Mouse (Mus musculus): ENCODE results near the gene Gm20604. TPM values are rescaled to one million over a fixed set of nuclear protein-coding genes. Genes with fewer than 3 reads are reported as not detected.
A peak's percentile ranks its signal among the peaks of the same experiment; 100 is the strongest.

Gm20604 gene
- polyA plus RNA-seq, 1 experiment from 2014 or later = 6.3 TPM

- peaks cover 54% of the 10 kb centered on the region for H3K4me1 ChIP-seq (ENCODE audit: control insufficient read depth, low read depth, low read length)
Observed at GRCm38 (mm10) chr12:102699156-102699555, 59.3 kb downstream of the Gm20604 start.

GRCm38 (mm10) chr12:102698089-102698684 is 60.3 kb downstream of the Gm20604 start:
- 28% methylated on average over 1 of the region's 1 CpGs for WGBS (ENCODE audit: insufficient replicate concordance)
- Histone ChIP-seq H3K36me3 (ENCODE audit: control insufficient read depth, insufficient read depth) (no peaks in the 10 kb centered on the region), H3K4me2 (ENCODE audit: low read depth, low read length) (no peak overlapping the region), H3K4me1 (ENCODE audit: control insufficient read depth, low read depth, low read length) (peaks cover 44% of the 10 kb centered on the region), H3K9ac (ENCODE audit: low read depth, low read length) (no peak overlapping the region), H3K9me3 (replicated peaks; ENCODE audit: control insufficient read depth, low read length) (no peaks in the 10 kb centered on the region), H3K27ac (ENCODE audit: low read length) (no peak overlapping the region), H3K4me3 (ENCODE audit: low read depth, low read length) (no peak overlapping the region), H3K27me3 (ENCODE audit: control insufficient read depth, insufficient read depth, low read depth, low read length) (no peaks in the 10 kb centered on the region)
- ATAC-seq (ENCODE audit: low read depth) = peak; percentile 47; the same call in 1 of the 2 replicates

More at GRCm38 (mm10) chr12:102699156-102699555, 59.3 kb downstream of the Gm20604 start:
- no peak for ATAC-seq (ENCODE audit: low read depth)
- 55% methylated on average over 1 of the region's 1 CpGs for WGBS (ENCODE audit: insufficient replicate concordance)
- no peak overlapping the region for H3K4me3 ChIP-seq (ENCODE audit: low read depth, low read length)
- no peak overlapping the region for H3K9ac ChIP-seq (ENCODE audit: low read depth, low read length)
- no peak overlapping the region for H3K4me2 ChIP-seq (ENCODE audit: low read depth, low read length)
- H3K9me3 ChIP-seq (replicated peaks; ENCODE audit: control insufficient read depth, low read length) = no peaks in the 10 kb centered on the region
- H3K27me3 ChIP-seq (ENCODE audit: control insufficient read depth, insufficient read depth, low read depth, low read length) = no peaks in the 10 kb centered on the region
- no peak overlapping the region for H3K27ac ChIP-seq (ENCODE audit: low read length)
- no peaks in the 10 kb centered on the region for H3K36me3 ChIP-seq (ENCODE audit: control insufficient read depth, insufficient read depth)

GRCm38 (mm10) chr12:102697381-102697780 is 61.1 kb downstream of the Gm20604 start:
- no peak for ATAC-seq (ENCODE audit: low read depth)

GRCm38 (mm10) chr12:102696635-102697354 is 61.7 kb downstream of the Gm20604 start:
- H3K9me3 ChIP-seq (replicated peaks; ENCODE audit: control insufficient read depth, low read length) = no peaks in the 10 kb centered on the region
- H3K27ac ChIP-seq (ENCODE audit: low read length) = no peak overlapping the region
- 73% methylated on average over 14 of the region's 14 CpGs for WGBS (ENCODE audit: insufficient replicate concordance)
- no peaks in the 10 kb centered on the region for H3K27me3 ChIP-seq (ENCODE audit: control insufficient read depth, insufficient read depth, low read depth, low read length)
- ATAC-seq (ENCODE audit: low read depth) = no peak
- H3K4me3 ChIP-seq (ENCODE audit: low read depth, low read length) = no peak overlapping the region
- no peak overlapping the region for H3K9ac ChIP-seq (ENCODE audit: low read depth, low read length)
- no peaks in the 10 kb centered on the region for H3K36me3 ChIP-seq (ENCODE audit: control insufficient read depth, insufficient read depth)
- no peak overlapping the region for H3K4me2 ChIP-seq (ENCODE audit: low read depth, low read length)
- H3K4me1 ChIP-seq (ENCODE audit: control insufficient read depth, low read depth, low read length) = peaks cover 33% of the 10 kb centered on the region

More at GRCm38 (mm10) chr12:102697381-102697780, 61.1 kb downstream of the Gm20604 start:
- H3K36me3 ChIP-seq (ENCODE audit: control insufficient read depth, insufficient read depth) = no peaks in the 10 kb centered on the region
- H3K4me3 ChIP-seq (ENCODE audit: low read depth, low read length) = no peak overlapping the region
- H3K4me1 ChIP-seq (ENCODE audit: control insufficient read depth, low read depth, low read length) = peaks cover 38% of the 10 kb centered on the region
- H3K27ac ChIP-seq (ENCODE audit: low read length) = no peak overlapping the region
- H3K4me2 ChIP-seq (ENCODE audit: low read depth, low read length) = no peak overlapping the region
- no peaks in the 10 kb centered on the region for H3K9me3 ChIP-seq (replicated peaks; ENCODE audit: control insufficient read depth, low read length)
- WGBS (ENCODE audit: insufficient replicate concordance) = 73% methylated on average over 7 of the region's 7 CpGs
- no peaks in the 10 kb centered on the region for H3K27me3 ChIP-seq (ENCODE audit: control insufficient read depth, insufficient read depth, low read depth, low read length)
- H3K9ac ChIP-seq (ENCODE audit: low read depth, low read length) = no peak overlapping the region

GRCm38 (mm10) chr12:102695369-102696239 is 62.9 kb downstream of the Gm20604 start:
- H3K9ac ChIP-seq (ENCODE audit: low read depth, low read length) = no peak overlapping the region
- ATAC-seq (ENCODE audit: low read depth) = no peak
- no peaks in the 10 kb centered on the region for H3K36me3 ChIP-seq (ENCODE audit: control insufficient read depth, insufficient read depth)
- no peak overlapping the region for H3K27ac ChIP-seq (ENCODE audit: low read length)
- H3K4me3 ChIP-seq (ENCODE audit: low read depth, low read length) = no peak overlapping the region
- peaks cover 40% of the 10 kb centered on the region for H3K4me1 ChIP-seq (ENCODE audit: control insufficient read depth, low read depth, low read length)
- no peak overlapping the region for H3K4me2 ChIP-seq (ENCODE audit: low read depth, low read length)
- H3K9me3 ChIP-seq (replicated peaks; ENCODE audit: control insufficient read depth, low read length) = no peaks in the 10 kb centered on the region
- 60% methylated on average over 18 of the region's 18 CpGs for WGBS (ENCODE audit: insufficient replicate concordance)
- H3K27me3 ChIP-seq (ENCODE audit: control insufficient read depth, insufficient read depth, low read depth, low read length) = no peaks in the 10 kb centered on the region

- WGBS (ENCODE audit: insufficient replicate concordance) = 55% methylated on average over 7 of the region's 7 CpGs
Observed at GRCm38 (mm10) chr12:102691761-102692160, 66.7 kb downstream of the Gm20604 start.

More at GRCm38 (mm10) chr12:102691761-102692160, 66.7 kb downstream of the Gm20604 start:
- Histone ChIP-seq H3K27ac (ENCODE audit: low read length) (no peak overlapping the region), H3K4me2 (ENCODE audit: low read depth, low read length) (no peak overlapping the region), H3K27me3 (ENCODE audit: control insufficient read depth, insufficient read depth, low read depth, low read length) (no peaks in the 10 kb centered on the region), H3K9ac (ENCODE audit: low read depth, low read length) (no peak overlapping the region), H3K9me3 (replicated peaks; ENCODE audit: control insufficient read depth, low read length) (no peaks in the 10 kb centered on the region), H3K4me3 (ENCODE audit: low read depth, low read length) (no peak overlapping the region), H3K36me3 (ENCODE audit: control insufficient read depth, insufficient read depth) (no peaks in the 10 kb centered on the region), H3K4me1 (ENCODE audit: control insufficient read depth, low read depth, low read length) (peaks cover 20% of the 10 kb centered on the region)
- no peak for ATAC-seq (ENCODE audit: low read depth)

Other genes with a start within 250 kb of the Gm20604 start
- gene Chga, start 203.7 kb downstream of the Gm20604 start, polyA plus RNA-seq (2015; fragmentation: Nextera tagmentation; extraction: Ambion mirVana) = 1.5 and 2.2 TPM in 2 replicates
- gene Itpk1, start 53.7 kb downstream of the Gm20604 start, polyA plus RNA-seq (2015; fragmentation: Nextera tagmentation; extraction: Ambion mirVana) = 4.8 and 5.5 TPM in 2 replicates
- gene Moap1, start 15.0 kb downstream of the Gm20604 start, polyA plus RNA-seq (2015; fragmentation: Nextera tagmentation; extraction: Ambion mirVana) = 5.6 and 6.8 TPM in 2 replicates
- gene Tmem251, start 14.9 kb downstream of the Gm20604 start, polyA plus RNA-seq (2015; fragmentation: Nextera tagmentation; extraction: Ambion mirVana) = 4.6 and 4.7 TPM in 2 replicates
- gene Gm28051, start 907 bp downstream of the Gm20604 start, polyA plus RNA-seq (2015; fragmentation: Nextera tagmentation; extraction: Ambion mirVana) = not detected in 2 replicates
- gene Gon7, start 869 bp downstream of the Gm20604 start, polyA plus RNA-seq (2015; fragmentation: Nextera tagmentation; extraction: Ambion mirVana) = 10.1 and 13.0 TPM in 2 replicates
- gene Ubr7, start 705 bp downstream of the Gm20604 start, polyA plus RNA-seq (2015; fragmentation: Nextera tagmentation; extraction: Ambion mirVana) = 17.5 and 17.6 TPM in 2 replicates
- 4.7 TPM in 2 replicates for gene Btbd7, start 119.8 kb upstream of the Gm20604 start, polyA plus RNA-seq (2015; fragmentation: Nextera tagmentation; extraction: Ambion mirVana)
- gene Cox8c, start 140.6 kb upstream of the Gm20604 start, polyA plus RNA-seq (2015; fragmentation: Nextera tagmentation; extraction: Ambion mirVana) = not detected in 2 replicates
- 0.01 and 0.09 TPM in 2 replicates for gene Unc79, start 190.2 kb upstream of the Gm20604 start, polyA plus RNA-seq (2015; fragmentation: Nextera tagmentation; extraction: Ambion mirVana)

Data from liver, embryonic 16.5 days (tissue).